Mouse (Mus musculus) ES-Bruce4 (cell line): ENCODE results near the gene Wdr90.

ENCODE experiments used
- CTCF ChIP-seq: IDR thresholded peaks from one replicate; pipeline ENCODE4 v1.8.1; 2011; ENCODE audit warnings: low read depth, low read length
- POLR2A ChIP-seq: IDR thresholded peaks from one replicate; pipeline ENCODE4 v1.8.1; 2011; ENCODE audit warnings: low read length; ENCODE audit not compliant: insufficient read depth

DNA sequence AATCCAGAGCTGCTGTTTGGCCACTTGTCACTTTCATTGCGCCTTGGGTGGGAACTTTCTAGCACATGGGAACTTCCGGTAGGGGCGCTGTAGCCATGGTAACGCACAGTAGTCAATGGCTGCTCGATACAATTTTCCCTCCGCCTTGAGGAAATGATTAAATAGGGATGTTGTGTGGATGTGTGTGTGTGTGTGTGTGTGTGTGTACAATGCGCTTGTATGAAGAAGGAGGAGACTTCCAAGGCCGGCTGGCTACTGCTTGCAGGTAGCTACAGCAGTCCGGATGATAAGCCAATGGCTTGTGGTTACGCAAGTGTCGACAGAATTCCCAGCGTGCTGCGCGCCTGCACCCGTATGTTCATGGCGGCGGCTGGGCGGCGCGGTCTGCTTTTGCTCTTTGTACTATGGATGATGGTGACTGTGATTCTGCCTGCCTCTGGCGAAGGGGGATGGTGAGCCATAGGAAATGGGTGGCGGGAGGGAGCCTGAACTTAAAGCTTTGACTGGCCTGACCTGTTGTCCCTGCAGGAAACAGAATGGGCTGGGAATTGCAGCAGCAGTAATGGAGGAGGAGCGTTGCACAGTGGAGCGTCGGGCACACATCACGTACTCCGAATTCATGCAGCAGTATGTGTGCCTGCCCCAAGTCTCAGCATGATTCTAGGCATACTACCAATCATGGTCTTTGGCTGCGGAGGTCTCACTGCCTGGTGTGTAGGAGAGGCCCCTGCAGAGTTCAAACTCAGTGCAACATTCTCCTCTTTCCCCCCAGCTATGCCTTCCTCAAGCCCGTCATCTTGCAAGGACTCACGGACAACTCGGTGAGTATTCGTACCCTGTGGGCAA is 32.4 kb downstream of the Wdr90 start, which contains the start of gene Jmjd8:
- TF ChIP-seq CTCF (peak; percentile 15), POLR2A (peak; percentile 72)
